Mouse (Mus musculus) liver, postnatal 0 days (tissue): Measurements from ENCODE around the gene Asxl1.

Experiments
- CTCF ChIP-seq: sonication (generic); IDR thresholded peaks from 2 replicates; pipeline ENCODE4 v1.5.1; 2016; ENCODE audit warnings: antibody characterized with exemption, low read depth
- EP300 ChIP-seq: IDR thresholded peaks from 2 replicates; pipeline ENCODE4 v1.6.1; 2016; ENCODE audit warnings: antibody characterized with exemption, low read depth, mild to moderate bottlenecking

- TF ChIP-seq CTCF (no peak), EP300 (no peak)
These were observed 61.3 kb downstream of the Asxl1 start for GRCm38 (mm10) chr2:153406882-153407281.
